Mouse (Mus musculus) stomach, postnatal 0 days (tissue): ENCODE data around the gene Gm17521. TPM values are rescaled to one million over a fixed set of nuclear protein-coding genes. Genes with fewer than 3 reads are reported as not detected.
"Not testable (repeated sequence)": the region's sequence is repeated elsewhere in the genome, so short reads cannot be mapped to it uniquely, and the experiment has no call there.

ENCODE experiments used
- ATAC-seq: fragments of 200-750 bp; cut with Nextera tagmentation; 2 replicates; pipeline ENCODE4 v1.8.0; 2017; ENCODE audit not compliant: low FRiP score, low TSS enrichment
- DNase-seq: peaks from one replicate; pipeline ENCODE4 v3.0.0-alpha.2; 2016; ENCODE audit warnings: low spot score
- H3K27ac ChIP-seq: fragments of 300-500 bp; sonication (generic); replicated peaks from 2 replicates; pipeline ENCODE4 v1.5.1; 2014; ENCODE audit warnings: mild to moderate bottlenecking, control low read depth
- H3K27me3 ChIP-seq: fragments of 300-500 bp; sonication (generic); 2 replicates; pipeline ENCODE4 v1.6.1; 2014; ENCODE audit warnings: low read length; ENCODE audit not compliant: control insufficient read depth, insufficient read depth
- H3K36me3 ChIP-seq: fragments of 300-500 bp; sonication (generic); 2 replicates; pipeline ENCODE4 v1.6.1; 2014; ENCODE audit warnings: low read length, mixed read lengths; ENCODE audit not compliant: control insufficient read depth, insufficient read depth
- H3K4me1 ChIP-seq: fragments of 300-500 bp; sonication (generic); replicated peaks from 2 replicates; pipeline ENCODE4 v1.6.1; 2014; ENCODE audit warnings: antibody characterized with exemption; ENCODE audit not compliant: control insufficient read depth, insufficient read depth
- H3K4me2 ChIP-seq: fragments of 300-500 bp; sonication (generic); replicated peaks from 2 replicates; pipeline ENCODE4 v1.6.1; 2014; ENCODE audit warnings: low read depth, mild to moderate bottlenecking, control low read depth, moderate library complexity
- H3K4me3 ChIP-seq: fragments of 300-500 bp; sonication (generic); 2 replicates; pipeline ENCODE4 v1.5.1; 2014; ENCODE audit warnings: low read depth, low read length, control low read depth
- H3K9ac ChIP-seq: fragments of 300-500 bp; sonication (generic); 2 replicates; pipeline ENCODE4 v1.6.1; 2014; ENCODE audit warnings: mild to moderate bottlenecking, low read length, control low read depth, mixed read lengths
- H3K9me3 ChIP-seq: fragments of 300-500 bp; sonication (generic); 2 replicates; pipeline ENCODE4 v1.6.1; 2016; ENCODE audit warnings: low read length; ENCODE audit not compliant: control insufficient read depth
- CTCF ChIP-seq: IDR thresholded peaks from 2 replicates; pipeline ENCODE4 v1.5.1; 2016; ENCODE audit warnings: antibody characterized with exemption, low read depth, mild to moderate bottlenecking, moderate library complexity
- EP300 ChIP-seq: optimal IDR thresholded peaks from 2 replicates; pipeline ENCODE3; 2016; ENCODE audit warnings: antibody characterized with exemption
- WGBS: fragments of 180-500 bp; shearing (Covaris S2); extraction: QIAGEN DNeasy Blood & Tissue Kit; methylation state at CpG from one replicate; pipeline ENCODE4 v1.1.7; 2014; 5-methylcytosine and 5-hydroxymethylcytosine counted together
- polyA plus RNA-seq: library from polyadenylated mRNA; unstranded; fragments of >200 nt; fragmentation: Nextera tagmentation; extraction: Ambion mirVana; gene quantifications from 2 replicates; pipeline ENCODE4 v1.2.1, GENCODE M21; 2015

The Gm17521 gene
- polyA plus RNA-seq = not detected in 2 replicates

- not testable (repeated sequence) for H3K4me1 ChIP-seq, H3K27me3 ChIP-seq, H3K4me2 ChIP-seq, H3K9me3 ChIP-seq, DNase-seq, H3K36me3 ChIP-seq, ATAC-seq, H3K4me3 ChIP-seq, H3K27ac ChIP-seq, H3K9ac ChIP-seq
- 38% methylated on average over 1 of the region's 1 CpGs for WGBS
Observed at GRCm38 (mm10) chrX:123029569-123029968, at the start of gene Gm17521. TSS of gene Gm17521 (minus strand) at chrX:123029669.

DNA sequence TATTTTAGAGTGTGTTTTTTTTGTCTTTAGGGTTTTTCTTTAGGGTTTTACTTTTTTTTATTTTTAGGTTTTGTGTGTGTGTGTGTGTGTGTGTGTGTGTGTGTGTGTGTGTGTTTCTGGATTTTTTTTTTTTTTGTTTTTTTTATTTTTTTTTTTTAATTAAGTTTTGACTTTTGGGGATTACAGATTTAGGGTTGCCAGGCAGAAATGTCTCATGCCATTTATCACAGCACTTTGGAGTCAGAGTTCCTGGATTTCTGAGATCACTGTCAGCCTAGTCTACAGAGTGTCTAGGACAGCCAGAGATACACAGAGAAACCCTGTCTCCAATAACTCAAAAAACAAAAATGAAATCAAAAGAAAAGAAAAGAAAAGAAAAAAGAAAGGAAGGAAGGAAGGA is 14.5 kb upstream of the Gm17521 start:
- Histone ChIP-seq H3K36me3 (no peaks in the 10 kb centered on the region), H3K9me3 (no peaks in the 10 kb centered on the region), H3K4me1 (no peaks in the 10 kb centered on the region), H3K4me2 (no peak overlapping the region), H3K27me3 (no peaks in the 10 kb centered on the region), H3K4me3 (no peak overlapping the region), H3K27ac (no peak overlapping the region), H3K9ac (no peak overlapping the region)
- ATAC-seq = no peak
- TF ChIP-seq EP300 (no peak), CTCF (no peak)
- no peak for DNase-seq

GRCm38 (mm10) chrX:123043516-123043915 is 14.0 kb upstream of the Gm17521 start:
- DNase-seq (no peak), ATAC-seq (no peak)
- H3K4me1 ChIP-seq = no peaks in the 10 kb centered on the region
- no peak overlapping the region for H3K27ac ChIP-seq
- WGBS = 58% methylated on average over 4 of the region's 4 CpGs
- TF ChIP-seq EP300 (no peak), CTCF (0 out of 2 replicates have a peak, but pooled peaks have one; percentile 3)
- no peak overlapping the region for H3K4me3 ChIP-seq
- no peak overlapping the region for H3K4me2 ChIP-seq
- H3K9me3 ChIP-seq = no peaks in the 10 kb centered on the region
- H3K9ac ChIP-seq = no peak overlapping the region
- H3K36me3 ChIP-seq = no peaks in the 10 kb centered on the region
- H3K27me3 ChIP-seq = no peaks in the 10 kb centered on the region

Other genes starting within 250 kb of the Gm17521 start
- 4.8 and 5.5 TPM in 2 replicates for gene Cldn34c1, start 73.8 kb upstream of the Gm17521 start, polyA plus RNA-seq
- gene Srsx, start 192.8 kb upstream of the Gm17521 start, polyA plus RNA-seq = not detected in 2 replicates
- gene Gm17577, start 217.2 kb upstream of the Gm17521 start, polyA plus RNA-seq = not detected in 2 replicates